Mouse (Mus musculus): ENCODE measurements around the gene Tmem88.
"Not testable (repeated sequence)": the region's sequence is repeated elsewhere in the genome, so short reads cannot be mapped to it uniquely, and the experiment has no call there.

The Tmem88 gene

DNA sequence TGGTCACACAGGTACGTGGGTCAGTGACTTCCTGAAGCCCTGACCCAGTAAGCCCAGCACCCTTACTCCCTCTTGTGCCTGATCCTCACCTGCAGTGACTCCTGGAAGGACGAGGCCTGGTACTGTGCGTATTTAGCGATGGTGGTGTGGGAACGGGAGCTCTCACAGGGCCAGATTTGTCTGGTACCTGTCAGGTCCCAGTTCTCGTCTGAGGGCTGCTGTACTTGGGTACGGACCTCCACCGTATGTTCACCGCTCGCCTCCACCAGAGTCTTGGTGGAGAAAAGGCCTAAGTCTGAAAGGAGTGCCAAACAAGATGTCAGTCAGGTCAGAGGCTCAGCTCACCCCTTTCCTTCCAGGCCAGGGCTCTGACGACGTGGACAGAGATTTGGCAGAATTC, 4.0 kb upstream of the Tmem88 start:
- no peak for DNase-seq

DNA sequence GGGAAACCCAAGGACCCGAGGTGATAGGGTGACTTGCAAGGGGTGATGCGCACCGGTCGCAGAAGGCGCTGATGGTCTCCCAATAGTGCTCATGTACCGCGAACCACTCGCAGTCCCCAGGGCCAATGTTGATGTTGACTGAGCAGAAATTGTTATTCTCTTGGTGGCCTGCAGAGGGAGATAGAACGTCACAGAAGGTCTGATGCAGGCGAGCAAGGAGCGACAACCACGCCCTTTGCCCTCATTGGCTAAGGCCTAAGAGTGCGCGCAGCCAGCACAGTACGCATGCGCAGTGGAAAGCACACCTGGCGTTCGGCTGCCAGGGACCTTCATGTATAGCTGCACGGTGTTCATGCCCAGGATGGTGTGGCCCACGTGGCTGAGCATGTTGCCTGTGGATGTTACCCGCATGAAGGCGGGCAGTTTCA, 3.2 kb upstream of the Tmem88 start:
- peak; percentile 88 for DNase-seq

DNA sequence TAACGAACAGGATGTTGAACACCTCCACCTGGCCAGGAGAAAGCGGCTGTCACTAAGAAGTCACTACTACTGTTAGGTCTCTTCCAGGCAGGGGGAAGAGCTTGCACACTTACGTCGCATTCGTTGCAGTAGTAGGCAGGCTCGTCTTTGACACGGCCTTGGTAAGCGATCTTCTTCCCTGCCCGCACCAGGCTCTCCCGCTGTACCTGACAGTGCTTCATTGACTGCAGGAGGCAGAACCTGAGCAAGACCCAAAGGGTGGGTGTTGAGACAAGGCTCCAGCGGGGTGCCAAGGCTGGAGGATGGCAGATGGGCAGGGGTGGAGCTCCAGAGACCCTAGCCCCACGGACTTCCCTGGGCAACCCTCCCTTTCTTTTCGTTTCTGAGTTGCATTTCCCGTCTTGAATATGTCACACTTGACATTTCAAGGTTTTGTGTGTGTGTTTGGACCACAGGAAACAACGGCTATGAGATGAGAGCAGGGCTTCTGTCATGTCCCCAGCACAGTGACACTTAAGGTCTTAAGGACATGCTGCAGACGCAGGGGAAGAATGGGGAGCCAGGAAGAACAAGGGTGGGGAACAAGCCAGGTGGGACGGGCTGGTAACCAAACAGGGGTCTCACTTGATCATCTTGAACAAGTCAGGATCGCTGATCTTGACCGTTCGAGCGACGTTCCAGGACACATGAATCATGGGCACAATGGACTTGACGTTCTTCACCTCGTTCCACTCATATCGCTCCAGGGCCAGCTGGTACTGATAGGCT, 2.2 kb upstream of the Tmem88 start:
- no peak for DNase-seq

DNA sequence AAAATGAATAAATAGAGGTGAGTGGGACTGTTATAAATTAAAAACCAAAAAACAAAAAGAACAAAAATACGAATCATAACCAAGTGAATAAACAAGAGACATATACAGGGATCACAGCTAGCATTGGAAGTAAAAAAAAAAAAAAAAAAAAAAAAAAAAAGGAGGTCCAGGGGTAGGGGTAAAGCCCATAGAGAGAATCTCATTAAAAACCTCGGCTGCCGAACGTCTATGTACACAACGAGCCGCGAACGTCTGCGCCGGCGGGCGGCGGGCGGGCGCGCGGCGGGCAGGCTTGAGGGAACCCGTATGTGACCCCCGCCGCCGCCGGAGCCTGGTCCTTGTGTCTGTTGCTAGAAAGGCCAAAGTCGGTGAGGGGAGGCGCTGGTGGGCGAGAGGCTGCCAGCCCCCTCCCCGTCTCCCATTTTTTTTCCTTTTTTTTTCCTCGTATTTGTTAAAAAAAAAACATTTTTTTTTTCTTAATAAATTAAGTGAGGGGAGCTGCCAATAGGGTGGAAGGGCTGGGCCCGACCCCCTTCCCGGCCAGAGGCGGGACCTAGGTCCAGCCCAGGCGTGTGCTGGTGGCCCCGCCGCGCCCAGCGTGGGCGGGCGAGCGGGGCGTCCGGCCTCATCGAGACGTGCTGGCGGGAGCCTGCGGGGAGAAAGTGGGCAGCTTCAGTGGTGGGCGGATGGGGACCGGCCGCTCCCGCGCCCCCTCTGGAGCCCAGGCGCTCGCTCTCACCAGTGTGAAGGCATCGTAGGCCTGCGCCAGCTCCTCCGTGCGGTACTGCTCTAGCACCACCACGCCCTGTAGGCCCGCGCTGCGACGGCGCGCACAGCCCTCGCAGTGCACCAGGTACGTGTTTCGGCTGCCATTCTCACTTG, 1.4 kb upstream of the Tmem88 start:
- no peak for DNase-seq

DNA sequence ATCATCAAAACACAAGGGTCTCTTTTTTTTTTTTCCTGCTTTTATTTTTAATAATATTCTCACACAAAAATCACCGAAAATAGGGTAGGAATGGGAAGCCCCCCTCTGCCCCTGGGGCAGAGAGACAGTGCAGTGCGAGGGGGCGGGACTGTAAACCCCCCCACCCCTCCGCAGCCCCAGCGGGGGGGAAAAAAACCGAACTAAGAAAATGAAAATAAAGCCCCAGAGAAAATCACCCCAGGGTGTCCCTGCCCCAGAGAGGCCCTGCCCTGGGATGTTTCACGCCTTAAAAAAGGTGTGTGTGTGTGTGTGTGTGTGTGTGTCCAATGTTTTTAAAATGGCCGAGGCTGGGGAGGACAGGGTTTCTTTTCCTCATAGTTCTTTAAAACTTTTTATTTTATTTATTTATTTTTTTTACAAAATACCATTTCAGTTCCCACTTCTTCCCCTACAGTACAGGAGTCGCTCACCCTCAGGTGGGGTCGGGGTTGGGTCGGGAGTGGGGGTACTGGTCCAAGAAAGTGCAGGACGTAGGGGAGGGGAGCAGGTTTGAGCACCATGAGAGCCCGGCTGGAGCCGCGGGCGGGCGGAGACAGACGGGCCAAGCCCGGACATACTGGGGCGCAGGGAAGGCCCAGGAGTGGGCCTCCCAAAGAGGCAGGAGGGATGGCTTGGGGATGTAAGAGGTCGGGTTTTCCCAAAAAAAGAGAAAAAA, 609 bp upstream of the Tmem88 start:
- DNase-seq = no peak

DNA sequence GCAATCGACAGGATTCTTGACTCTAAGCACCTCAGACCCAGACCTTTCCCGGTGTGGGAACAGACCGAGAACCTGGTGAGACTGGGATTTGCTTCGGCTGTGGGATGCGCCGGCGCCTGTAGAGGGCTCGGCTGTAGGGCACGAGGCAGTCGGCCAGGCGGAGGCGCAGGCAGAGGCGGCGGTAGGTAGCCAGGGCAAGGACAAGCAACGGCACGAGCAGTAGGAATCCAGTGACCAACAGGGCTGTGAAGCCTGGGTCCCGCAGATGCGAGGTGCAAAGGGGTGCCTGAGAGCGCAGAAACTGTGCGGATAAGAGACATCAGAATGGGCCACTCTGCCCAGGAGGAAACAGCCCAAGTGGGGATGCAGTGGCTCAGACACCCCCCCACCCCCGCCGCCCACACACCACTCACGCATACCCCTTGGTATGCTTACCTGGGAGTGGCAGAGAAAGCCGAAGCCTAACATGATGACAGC, 415 bp downstream of the Tmem88 start:
- no peak for DNase-seq

DNA sequence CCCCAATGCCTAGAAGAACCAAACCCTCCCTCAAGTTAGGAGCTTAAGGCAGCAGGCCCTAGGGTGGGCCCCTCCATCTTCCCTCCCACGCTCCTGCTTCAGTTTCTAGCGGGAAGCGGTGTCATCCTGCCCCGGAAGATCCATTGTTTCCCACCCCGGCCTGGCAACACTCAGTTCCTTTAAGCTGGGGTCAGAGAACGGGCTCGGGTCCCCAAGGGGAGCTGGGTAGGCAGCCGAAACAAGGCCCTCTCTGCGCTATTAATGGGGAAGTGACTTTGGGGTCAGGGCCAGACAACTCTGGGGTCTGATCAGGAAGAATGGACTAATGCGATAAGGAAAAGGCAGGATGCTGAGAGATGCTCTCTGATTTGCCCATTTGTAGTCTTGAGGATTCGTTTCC, 1.3 kb downstream of the Tmem88 start:
- no peak for DNase-seq

DNA sequence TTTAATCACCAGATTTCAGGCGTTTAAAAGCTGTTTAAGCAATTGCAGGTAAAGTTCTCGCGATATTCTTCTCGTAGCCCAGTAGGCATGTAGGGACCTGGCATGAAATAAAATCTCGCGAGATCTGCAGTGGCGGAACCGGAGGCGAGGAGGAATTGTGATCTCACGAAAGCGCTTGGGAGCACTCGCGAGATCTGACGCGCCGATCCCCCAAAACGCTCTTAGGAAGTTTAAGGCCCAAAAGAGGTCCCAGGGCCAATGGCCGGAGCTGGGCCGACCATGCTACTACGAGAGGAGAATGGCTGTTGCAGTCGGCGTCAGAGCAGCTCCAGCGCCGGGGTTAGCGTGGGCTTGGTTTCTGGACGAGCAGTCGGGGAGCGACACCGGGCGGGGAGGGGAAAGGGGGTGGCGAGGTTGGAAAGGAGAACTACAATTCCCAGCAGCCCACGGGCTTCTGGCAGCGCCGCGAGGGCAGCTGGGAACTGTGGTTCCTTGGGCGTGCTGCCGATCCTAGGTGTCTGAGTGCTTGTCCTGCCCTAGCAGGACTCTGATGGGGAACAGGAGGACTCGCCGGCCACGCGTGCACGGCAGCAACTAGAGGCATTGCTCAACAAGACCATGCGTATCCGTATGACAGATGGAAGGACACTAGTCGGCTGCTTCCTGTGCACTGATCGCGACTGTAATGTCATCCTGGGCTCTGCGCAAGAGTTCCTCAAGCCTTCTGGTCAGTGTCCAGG, 2.2 kb downstream of the Tmem88 start:
- peak; percentile 95 for DNase-seq

DNA sequence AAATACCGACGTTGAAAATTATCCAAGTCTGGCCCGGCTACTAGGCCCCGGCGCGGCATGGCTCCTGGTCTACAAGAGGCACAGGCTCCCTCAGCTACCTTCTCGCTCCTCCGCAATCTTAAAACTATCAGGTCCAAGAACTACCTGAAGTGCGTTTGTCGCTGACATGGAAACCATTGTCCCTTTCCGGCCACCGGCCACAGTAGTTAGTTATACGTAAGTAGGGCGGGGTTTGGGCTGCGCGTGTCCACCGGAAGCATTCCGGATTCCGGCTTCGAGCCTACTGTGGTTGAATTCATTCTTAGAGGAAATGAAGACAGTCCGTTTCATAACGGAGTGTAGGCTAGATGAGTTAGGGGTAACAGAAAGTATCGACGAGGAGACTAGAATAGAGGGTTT, 2.8 kb downstream of the Tmem88 start, which contains the start of the genes Naa38 and Cyb5d1:
Gene Naa38 (plus strand): TSS at position 253 of the 399 bp plus-strand sequence.
Gene Cyb5d1 (minus strand): TSS at position 397 of the 399 bp plus-strand sequence.
- peak; percentile 90 for DNase-seq

DNA sequence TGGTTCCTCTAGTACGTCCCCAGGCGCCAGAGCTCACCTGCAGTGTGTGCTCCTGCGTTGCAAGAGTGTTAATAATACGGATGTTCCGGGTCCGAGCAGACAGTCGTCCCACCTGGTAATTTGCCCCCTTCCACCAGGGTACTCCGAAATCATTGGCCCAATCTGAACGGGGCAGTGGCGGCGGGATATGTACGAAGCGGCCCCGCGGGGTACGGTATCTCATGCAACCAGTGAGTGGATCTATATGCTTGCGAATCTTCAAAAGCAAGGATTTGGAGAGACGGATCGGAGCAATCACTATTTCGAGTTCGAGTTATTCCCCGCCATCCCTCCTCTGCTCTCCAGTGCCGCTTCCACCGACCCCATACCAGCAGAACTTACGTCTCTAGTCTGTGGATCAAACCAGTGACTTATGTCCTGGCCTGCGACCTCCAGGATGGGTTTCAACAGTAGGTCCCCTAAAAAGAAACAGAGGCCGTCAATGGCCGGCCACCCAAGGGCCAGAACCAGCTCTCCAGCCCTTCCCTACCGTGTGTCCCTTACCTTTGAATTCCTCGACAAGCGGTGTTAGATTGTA, 3.4 kb downstream of the Tmem88 start:
- not testable (repeated sequence) for DNase-seq

DNA sequence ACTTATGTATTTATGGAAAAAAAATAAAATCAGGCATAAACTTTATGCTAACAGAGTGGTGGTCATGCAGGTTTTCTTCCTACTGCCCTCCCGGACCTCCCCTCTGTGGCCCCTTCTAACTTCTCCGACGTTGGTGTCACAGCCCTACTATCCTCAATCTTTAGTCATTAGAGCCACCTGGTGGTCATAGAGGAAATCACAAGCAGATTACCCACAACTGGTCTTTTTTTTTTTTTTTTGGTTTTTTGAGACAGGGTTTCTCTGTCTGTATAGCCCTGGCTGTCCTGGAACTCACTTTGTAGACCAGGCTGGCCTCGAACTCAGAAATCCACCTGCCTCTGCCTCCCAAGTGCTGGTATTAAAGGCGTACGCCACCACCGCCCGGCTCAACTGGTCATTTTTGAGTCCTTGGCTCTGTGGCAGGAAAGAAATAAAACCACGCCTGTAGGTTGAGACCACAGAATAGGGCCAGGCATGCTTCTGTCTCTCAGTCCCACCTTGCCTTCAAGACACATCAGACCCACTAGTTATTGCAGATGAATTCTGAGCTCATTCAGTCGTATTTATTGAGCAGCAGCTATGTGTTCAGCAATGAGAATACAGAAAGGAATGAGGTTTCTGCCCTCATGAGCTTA, 7.5 kb downstream of the Tmem88 start:
- no peak for DNase-seq

DNA sequence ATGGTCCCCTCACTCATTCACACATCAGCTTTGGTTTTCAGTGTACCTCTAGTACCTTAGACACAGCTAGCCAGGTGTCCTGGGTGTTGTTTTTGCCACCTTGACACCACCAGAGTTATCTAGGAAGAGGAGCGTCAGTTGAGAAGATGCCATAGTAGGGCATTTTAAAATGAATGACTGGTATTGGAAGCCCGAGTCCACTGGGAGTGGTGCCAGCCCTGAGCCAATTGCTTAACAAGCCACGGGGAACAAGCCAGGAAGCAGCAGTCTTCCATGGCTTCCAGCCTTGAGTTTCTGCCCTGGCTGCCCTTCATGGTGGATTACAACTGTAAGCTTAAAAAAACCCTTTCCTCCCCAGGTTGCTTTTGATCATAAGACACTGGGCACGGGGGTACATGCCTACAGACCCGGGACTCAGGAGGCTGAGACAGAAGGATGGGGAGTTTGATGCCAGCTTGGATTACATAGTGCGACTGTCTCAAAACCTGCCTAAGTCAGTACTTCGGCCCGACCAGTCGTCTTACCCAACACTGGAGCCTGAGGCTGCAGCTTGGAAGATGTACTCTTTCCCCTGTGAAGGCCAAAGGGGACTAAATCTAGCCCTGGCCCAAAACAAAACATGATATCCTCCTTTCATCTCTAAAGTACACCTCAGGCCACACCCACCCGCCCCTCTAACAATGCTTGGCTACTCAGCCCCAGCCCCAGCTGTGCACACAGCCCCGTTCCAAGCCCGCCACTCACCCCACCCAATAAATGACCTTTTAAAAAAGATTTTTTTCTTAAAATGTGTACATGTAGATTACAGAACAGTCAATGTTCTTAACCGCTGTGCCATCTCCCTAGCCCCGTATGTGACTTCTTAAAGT, 8.3 kb downstream of the Tmem88 start:
- no peak for DNase-seq

DNA sequence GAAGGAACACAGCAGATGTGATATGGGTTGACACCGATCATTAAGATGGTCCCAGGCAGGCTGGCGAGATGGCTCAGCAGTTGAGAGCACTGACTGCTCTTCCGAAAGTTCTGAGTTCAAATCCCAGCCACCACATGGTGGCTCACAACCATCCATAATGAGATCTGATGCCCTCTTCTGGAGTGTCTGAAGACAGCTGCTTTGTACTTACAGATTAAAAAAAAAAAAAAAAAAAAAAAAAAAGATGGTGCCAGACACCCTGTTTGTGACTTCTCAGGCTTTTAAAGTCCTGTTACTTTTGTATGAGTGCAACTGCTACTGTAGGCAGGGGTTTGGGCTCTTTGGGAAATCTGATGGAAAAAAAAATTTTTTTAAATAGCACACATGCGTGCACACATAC, 9.4 kb downstream of the Tmem88 start:
- DNase-seq = no peak

DNA sequence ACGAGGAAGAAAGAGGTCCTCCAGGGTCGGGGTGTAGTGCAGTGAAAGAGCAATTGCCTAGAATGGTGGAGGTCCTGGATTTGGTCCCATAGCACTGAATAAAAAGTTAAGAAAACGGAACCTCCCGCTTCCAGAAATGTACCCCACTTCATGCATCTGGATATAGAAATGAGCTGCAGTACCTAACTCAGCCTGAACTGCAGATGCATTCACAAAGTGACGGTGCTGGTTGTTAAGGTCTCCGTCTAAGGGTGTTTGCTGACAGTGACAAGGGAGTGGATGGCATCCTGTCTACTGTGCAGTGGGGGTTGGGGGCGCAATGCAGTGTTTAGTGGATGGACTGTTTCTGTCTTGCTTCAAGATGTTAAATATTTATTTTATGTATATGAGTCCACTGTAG, 11.3 kb downstream of the Tmem88 start:
- no peak for DNase-seq

DNA sequence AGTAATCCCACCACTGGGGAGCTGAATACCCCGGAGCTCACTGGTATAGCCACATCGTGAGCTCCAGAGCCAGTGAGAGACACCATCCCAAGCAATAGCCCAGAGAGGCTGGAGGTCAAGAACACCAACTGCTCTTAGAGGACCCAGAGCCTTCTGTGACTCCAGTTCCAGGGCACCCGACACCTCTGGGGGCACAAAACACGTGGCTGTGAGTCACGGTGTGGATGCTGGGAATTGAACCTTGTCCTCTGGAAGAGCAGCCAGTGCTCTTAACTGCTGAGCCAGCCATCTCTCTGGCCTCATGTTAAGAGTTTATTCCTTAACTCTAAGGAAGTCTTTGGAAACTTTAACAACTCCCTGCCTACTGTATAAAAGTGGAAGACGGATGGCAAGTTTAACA, 13.1 kb downstream of the Tmem88 start:
- DNase-seq = no peak

DNA sequence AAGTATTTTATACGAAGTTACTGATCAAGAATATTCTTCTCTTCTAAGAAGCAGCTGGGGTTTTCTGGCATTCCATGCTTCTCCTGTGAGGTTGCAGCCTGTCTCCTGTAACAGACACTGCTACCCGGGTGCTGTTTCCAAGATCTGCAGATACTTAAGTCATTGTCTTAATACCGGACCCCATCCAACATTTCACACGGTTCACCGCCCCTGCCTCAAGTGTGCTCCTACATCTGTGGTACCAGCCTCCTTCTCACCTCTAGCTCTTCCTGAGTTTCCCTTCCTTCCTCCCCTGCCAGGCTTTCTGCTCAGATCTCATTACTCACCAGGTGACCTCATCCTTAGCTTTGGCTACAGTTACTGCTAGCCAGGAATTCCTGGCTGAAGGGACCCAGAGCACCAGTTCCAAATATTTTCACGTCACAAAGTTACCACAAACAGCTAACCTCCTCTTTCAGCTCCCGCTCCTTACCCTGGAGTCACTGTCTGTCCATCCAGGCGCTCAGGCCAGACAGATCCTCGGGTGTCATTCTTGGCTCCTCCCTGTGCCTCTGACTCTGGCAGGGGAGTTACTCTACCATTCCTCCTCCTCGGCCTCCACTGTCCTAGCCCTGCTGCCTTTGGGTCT, 15.4 kb downstream of the Tmem88 start:
- no peak for DNase-seq

DNA sequence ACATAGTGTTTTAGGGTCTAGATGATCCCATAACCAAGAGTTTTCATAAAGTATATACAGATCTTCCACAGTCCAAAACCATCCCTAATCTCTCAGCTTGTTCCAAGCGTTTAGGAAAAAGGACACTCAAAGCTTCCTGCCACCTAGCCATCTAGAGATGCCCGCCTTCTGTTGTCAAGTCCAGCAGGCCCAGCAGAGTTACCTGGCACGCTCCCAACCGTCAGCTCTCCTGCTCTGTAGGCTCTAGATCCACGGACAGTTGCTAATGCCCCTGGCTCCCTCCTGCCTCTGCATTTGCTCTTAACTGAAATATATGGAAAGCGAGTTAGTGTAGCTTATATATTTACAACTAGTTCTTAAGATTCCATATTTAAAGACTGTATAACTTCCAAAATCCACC, 16.7 kb downstream of the Tmem88 start:
- DNase-seq = no peak

DNA sequence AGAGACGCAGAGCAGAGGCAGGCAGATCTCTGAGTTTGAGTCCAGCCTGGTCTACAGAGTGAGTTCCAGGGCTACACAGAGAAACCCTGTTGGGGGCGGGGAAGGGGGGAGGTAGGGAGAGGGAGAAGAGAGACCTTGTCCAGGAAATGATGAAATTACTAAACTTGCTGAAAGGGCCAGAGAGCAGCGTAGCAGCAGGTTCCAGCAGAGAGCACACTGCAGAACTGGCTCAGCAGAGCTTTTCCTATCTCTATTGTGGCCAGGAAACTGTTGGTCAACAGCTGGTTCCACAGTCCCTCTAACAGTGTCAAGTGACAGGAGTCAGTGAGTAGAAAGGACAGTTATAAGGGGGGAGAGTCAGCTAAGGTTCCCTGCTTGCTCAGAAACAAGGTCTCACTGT, 18.4 kb downstream of the Tmem88 start:
- DNase-seq = no peak

DNA sequence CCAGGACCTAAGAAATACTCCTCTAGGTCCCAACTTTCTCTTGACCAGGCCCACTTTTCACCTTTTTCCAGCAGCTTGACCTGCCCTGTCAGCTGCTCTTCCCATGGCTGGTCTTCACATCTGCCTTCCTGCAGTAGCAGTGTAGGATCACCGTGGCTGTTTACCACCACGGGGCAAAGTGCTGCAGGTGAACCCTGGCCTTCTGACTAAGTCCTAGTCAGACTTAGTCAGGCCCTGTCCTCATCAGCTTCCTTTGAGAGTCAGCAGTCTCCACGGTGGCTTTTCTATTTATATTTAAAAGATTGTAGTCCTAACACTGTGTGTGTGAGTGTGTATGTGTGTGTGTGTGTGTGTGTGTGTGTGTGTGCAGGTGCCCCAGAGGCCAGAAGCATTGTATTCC, 20.3 kb downstream of the Tmem88 start:
- no peak for DNase-seq

DNA sequence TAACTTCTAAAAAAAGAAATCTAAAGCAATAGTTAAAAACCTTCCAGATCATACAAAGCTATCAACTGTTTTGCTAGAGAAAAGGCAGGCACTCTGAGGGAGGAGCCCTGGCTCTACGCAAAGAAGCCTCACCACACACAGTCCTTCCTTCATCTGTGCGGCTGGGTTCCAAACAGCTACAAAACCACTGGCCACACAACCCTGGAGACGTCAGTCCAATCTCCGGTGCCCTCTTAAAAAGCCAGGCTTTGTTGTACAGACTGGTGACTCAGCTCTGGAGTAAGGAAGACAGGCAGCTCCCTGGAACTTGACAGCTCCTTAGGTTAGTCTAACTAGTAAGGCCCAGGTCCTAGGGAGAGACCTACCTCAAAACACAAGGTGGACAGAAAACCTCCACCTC, 22.4 kb downstream of the Tmem88 start:
- no peak for DNase-seq
